Mouse (Mus musculus) duodenum, adult 2 months (tissue): Measurements from ENCODE around the gene Vmn1r18. TPM values are rescaled to one million over a fixed set of nuclear protein-coding genes. Genes with fewer than 3 reads are reported as not detected.

ENCODE experiments used
- polyA plus RNA-seq: library from polyadenylated mRNA; depleted of rRNA; stranded (reverse); fragments of >200 nt; gene quantifications from 2 replicates; pipeline ENCODE4 v1.2.3, GENCODE M21; 2012; ENCODE audit warnings: low replicate concordance; rRNA removed

Vmn1r18 gene
- polyA plus RNA-seq: not detected in 2 replicates

GRCm38 (mm10) chr6:57395683-57396082 is at the start of gene Vmn1r18:
TSS of gene Vmn1r18 (minus strand) at chr6:57395783.

DNA sequence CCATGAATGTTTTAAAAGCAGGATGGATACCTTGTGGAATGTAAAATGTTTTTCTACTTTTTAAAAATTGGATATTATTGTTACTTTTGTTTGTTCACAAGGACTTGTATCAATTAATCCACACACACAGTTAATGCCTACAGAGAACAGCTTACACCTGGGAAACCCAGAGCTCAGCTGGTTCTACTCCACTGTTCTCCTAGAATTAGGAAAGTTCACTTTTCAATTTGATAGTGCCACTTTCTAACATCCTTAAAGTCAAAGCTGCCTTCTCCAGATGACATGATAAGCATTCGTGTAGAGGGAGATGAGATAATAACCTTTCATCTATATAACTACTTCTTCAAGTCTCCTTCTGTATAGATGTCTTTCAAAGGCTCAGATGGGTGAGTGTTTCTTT is 33.0 kb upstream of the Vmn1r18 start, which contains the start of gene Vmn1r20:
Vmn1r20 (plus strand) TSS at position 301 of the 400 bp plus-strand sequence.

GRCm38 (mm10) chr6:57403480-57403879 is 7.9 kb upstream of the Vmn1r18 start, which contains the start of gene Vmn1r19:
TSS of gene Vmn1r19 (plus strand) at chr6:57403780.

GRCm38 (mm10) chr6:57363627-57364026 is 32.0 kb downstream of the Vmn1r18 start, which contains the start of gene Vmn1r17:
TSS of gene Vmn1r17 (minus strand) at chr6:57363727.

GRCm38 (mm10) chr6:57329394-57329793 is 66.2 kb downstream of the Vmn1r18 start, which contains the start of gene Vmn1r16:
TSS of gene Vmn1r16 (minus strand) at chr6:57329494.

Other genes with a start within 250 kb of the Vmn1r18 start
- not detected in 2 replicates for gene Vmn1r12, start 238.9 kb downstream of the Vmn1r18 start, polyA plus RNA-seq
- gene Vmn1r13, start 192.5 kb downstream of the Vmn1r18 start, polyA plus RNA-seq: not detected in 2 replicates
- not detected in 2 replicates for gene Vmn1r14, start 164.1 kb downstream of the Vmn1r18 start, polyA plus RNA-seq
- gene Vmn1r15, start 137.8 kb downstream of the Vmn1r18 start, polyA plus RNA-seq: not detected in 2 replicates
- gene Vmn1r16, start 66.3 kb downstream of the Vmn1r18 start, polyA plus RNA-seq: not detected in 2 replicates
- not detected in 2 replicates for gene Vmn1r17, start 32.1 kb downstream of the Vmn1r18 start, polyA plus RNA-seq
- not detected in 2 replicates for gene Vmn1r19, start 8.0 kb upstream of the Vmn1r18 start, polyA plus RNA-seq
- gene Vmn1r20, start 33.1 kb upstream of the Vmn1r18 start, polyA plus RNA-seq: not detected in 2 replicates
- 0.09 and 0.19 TPM in 2 replicates for gene Ppm1k, start 139.7 kb upstream of the Vmn1r18 start, polyA plus RNA-seq
- gene Herc6, start 185.2 kb upstream of the Vmn1r18 start, polyA plus RNA-seq: 2.4 and 14.4 TPM in 2 replicates